Mouse (Mus musculus) T-helper 1 cell (primary cell): ENCODE measurements around the gene Lbp.

ENCODE experiments used
- in situ Hi-C: fragments of 300-600 bp; cut with MboI, MseI; formaldehyde crosslinking; loops from one replicate; pipeline ENCODE4 v1.15.1; 2025; ENCODE audit warnings: high pct_unique_total_duplicates

Gene Lbp

DNA sequence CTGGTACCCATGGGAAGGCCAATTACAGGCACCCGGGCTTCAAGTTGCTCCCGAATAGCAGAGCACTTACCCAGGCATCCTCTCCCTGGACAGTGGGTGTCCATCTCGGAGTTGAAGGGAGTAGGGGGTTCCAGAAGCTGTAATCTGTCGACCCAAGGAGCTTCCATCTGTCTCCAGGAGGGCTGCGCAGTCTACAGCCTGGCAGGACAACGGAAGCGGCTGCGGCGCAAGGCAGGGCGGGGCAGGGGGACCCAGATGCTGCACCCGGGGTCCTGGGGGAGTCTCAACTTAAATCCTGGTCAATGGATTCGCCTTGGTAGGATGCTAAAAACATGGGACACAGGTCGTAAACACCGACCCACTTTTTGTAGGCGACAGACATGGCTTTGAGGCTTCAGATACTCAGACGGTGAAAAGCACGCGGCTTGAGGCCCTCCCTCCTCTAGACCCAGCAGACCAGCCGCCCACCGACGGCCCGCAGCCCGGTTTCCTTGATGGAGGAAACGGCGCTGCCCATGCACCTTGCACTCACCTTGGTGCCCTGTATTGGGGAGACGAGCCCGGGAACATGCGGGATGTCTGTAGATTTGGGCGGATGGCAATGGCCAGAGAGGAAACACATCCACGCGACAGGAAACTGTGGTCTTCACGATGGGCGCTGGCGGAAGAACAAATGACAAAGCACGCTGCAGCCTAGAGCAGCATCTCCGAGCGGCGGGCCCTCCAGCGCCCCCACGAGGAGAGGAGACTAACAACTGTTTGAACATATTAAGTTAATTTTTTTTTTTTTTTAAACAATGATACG is 54.8 kb downstream of the Lbp start:
- in situ Hi-C loops, result no loop called here

DNA sequence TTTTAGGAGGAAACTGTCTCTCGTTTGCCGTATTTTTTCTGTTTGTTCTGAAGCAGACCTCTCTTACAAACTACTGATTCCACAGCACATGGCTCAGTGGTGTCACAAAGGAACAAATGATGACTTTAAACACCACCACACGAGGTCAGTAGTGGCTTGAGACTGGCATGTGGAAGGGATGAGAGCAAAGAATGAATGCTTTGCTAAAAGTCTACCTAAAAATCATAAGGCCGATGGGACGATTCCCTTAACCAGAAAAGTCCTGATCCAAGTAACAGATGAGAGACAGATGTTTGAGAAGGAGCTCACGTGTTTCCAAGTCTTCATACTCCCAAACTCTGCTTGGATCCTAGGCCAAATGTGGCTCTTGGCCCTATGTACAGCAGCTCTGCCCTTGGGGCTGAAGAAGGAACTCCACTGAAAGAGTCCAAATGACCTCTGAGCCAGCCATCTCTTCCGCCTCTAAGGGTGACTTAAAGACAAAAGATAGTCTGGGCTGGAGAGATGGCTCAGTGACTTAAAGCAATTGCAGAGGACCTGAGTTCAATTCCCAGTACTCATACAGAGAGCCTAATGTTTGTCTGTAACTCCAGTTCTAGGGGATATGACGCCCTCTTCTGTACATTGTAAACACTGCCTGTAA is 55.5 kb downstream of the Lbp start:
- in situ Hi-C loops, result no loop called here

DNA sequence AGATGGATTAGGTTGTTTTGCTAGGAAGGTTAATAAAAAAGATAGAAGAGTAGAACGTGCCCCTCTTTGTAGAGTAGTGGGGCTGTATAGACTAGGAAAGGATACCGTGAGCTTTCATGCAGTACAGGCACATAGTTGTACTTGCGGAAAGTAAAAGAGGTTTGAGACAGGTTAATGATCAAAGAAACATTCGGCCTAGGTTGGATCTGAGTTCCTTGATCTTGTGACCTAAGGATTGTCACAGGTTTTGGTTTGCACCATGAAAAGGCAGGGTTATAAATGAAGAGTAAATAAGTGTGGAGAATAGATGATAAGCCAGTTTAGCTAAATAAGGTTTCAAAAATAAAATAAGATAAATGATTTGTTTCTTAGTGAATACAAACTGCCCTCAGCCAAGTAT is 57.9 kb downstream of the Lbp start:
- in situ Hi-C loops, result no loop called here

DNA sequence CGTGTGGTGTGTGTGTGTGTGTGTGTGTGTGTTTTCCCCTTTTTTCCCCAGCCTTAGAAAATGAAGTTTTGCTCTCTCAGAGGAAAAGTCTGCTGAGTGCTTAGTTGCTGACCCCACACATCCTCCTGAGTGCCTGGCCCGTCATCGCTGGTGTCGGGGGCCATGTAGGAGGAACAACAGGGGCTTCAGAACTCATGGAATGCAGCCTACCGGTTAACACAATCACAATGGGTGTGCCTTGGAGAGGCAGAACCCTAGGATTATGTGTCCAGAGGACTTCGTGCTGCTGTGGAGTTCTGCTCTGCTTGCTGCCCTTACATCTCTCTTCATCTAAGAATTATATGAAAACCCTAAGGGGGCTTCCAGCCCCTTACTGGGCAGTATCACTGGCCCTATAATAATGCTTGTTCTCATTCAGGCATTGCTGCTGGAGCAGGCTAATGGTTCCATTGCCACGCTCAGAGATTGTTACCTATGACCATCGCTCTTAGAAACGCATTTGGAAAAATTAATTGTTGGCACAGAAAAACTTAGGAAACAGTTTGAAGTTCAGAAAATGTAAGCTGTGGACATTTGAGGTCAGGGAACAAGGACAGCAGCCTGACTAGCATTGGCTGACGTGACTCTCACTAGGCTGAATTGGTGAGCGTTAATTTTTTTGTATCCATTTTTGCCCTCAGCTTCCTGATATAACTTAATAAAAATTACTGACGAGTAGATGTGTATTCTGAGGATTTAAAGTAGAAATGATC is 59.0 kb downstream of the Lbp start:
- in situ Hi-C loops, result no loop called here

DNA sequence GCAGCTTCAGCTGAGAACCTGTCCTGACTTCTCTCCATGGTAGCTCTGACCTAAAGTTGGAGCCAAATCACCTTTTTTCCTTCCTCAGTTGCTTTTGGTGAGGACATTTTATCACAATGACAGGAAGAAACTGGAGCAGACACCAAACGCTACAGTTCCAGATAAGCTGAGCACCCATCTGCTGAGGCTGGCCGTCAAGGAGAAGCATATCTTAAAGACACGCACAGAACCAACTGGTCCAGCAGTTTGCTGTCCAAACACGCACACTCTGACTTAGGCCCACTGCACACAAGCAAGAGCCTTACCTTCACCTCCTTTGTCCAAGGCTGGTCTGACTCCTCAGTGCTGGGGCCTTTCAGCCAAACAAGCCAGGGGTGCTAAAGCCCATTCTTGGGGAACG is 61.4 kb downstream of the Lbp start:
- in situ Hi-C loops, result no loop called here

DNA sequence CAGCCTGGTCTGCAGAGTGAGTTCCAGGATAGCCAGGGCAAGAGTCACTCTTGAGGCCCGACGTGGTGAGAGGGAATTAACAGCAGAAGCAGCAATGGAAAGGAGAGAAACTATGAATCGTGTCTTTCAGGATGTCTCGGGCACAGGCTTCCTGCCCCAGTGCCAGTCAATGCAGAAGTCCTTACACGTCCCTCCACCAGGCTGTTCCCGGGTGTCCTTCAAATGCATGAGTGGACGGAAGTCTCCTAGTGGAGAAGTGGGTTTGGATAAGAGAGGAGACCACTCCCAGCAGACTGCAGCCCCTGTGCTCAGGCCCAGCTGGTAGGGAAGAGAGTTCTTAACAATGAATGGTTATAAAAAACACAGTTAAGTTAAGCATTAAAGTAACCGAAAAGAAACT is 62.0 kb downstream of the Lbp start:
- in situ Hi-C loops, result no loop called here

DNA sequence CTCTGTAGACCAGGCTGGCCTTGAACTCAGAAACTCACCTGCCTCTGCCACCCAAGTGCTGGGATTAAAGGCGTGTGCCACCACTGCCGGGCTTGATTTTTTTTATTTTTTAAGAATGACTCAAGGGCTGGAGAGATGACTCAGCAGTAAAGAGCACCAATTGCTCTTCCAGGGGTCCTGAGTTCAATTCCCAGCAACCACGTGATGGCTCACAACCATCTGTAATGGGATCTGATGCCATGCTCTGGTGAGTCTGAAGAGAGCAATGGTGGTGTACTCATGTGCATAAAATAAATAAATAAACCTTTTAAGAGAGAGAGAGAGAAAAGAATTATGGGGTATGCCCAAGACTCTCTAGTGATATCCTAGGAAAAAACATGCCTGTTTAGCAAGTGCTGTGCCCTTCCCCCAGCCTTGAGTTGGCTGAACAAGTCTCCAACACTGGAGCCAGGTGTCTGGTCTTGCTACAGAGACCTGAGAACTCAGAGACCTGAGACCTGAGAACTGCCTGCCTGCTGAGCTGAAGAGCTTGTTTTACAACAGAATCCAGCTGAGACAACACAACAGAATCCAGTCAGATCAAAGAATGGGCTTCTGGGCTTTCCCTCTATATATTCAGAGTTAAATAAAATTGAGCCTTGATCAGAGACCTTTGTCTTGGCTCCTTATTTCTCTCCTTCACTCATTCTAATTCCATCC is 63.3 kb downstream of the Lbp start:
- in situ Hi-C loops, result no loop called here

DNA sequence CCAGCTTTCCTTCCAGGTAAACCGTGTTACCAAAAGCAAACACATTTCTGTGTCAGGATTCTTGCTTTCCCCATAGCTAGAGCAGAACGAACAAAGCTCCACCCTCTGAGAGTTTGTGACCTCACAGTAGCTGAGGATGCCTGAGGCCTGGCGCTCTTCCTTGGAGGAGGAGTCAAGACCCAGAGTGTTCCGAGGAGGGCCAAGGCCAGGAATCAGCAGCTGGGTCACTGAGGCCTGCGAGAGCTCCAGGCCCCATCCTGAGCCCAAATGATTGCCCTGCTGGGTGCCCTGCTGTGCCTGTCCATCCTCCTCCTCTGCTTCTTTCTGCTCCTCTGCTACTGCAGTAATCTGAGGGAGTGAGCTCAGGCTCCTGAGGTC is 63.9 kb downstream of the Lbp start:
- in situ Hi-C loops, result no loop called here

DNA sequence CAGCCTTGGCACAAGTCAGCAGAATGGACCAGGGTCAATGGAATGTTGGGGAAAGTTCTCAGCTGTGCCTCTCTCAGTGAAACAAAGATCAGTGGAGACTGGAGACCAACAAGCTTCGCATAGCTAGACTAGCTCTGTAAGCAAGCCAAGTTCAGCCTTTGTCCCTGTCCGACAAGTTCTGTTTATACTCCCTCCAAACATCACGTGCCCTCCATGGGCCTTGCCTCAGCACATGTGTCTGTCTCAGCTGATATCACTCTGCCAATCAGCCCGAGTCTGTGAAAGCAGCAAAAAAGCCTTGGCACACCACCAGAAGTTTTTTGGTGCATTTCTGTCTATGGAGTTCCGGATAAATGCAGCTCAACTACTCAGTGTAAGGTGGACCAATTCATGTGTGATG is 66.8 kb downstream of the Lbp start:
- in situ Hi-C loops, result no loop called here

DNA sequence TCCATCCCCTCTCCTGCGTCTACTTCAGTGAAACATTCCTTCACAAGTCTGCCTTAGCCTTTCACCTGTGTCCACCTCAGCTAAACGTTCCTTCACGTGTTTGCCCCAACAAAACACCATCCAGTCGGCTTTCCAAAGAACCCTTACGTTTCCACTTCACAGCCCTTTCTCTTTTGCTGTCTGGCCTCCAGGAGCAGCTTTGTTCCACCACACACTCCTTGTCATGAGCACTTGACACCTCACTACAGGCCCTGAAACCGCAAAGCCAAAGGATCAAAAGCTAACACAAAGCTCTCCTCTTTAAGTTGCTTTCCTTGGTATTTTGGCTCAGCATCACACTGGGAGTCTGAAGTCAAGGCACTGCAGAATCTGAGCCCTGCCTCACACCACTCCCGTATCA is 67.2 kb downstream of the Lbp start:
- in situ Hi-C loops, result no loop called here

DNA sequence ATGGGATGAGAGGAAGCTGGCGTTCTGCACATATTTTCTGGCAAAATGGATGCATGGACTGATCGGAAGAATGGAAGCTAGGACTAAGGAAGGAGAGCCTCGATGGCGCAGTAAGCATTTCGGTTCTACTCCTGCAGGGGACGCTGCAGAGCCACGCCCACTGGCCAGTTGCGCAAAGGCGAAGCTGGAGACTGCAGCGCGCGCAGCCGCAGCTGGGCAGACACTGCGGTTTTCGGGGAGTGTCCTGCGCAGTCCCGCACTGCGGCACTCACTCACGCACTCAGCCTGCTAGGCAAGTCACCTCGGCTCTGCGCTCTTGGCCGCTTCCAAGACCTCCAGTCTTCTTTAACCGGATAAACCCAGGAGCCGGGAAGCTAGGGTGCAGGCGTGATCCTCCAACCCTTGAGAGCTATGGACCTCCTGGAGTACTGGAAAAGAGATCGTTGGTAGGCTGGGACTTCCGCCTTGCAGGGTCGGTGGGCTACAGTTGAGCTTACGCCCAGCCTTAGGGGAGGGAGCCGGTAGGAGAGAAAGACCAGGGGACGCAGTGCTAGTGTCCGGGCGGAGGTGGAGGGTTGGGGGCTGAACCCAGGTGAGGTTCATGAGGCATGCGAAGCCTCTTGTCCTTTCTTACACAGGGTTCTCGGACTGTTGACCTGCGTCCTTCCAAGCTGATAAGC is 69.3 kb downstream of the Lbp start, which contains the start of gene Snhg11:
TSS of gene Snhg11 (plus strand) at position 196 of the 680 bp plus-strand sequence.
- in situ Hi-C loops, result no loop called here

DNA sequence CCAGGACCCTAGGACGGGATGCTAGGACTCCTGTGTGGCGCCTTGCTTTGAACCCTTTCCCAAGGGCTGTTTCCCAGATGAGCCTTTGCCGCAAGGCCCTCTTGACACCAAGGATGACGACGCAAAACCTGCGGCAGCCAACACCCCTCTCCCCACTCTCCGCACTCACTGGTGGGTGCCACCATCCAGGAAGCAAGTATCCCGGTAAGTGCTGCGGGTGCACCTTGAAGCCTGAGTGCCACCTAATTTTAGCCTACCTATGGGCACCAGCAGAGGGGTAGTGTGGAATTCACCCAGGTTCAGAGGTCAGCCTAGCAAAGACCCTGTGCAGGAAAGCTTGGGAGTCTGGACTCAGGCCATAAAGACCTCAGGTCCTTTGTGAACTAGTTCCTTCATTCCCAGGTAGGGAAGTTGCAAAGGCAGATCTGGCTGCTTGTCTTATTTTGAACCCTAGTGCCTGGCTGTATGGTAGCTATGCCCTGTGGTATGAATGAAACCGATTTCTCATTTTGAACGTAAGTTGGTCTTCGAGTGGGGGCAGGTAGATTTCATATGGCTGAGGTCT is 69.9 kb downstream of the Lbp start:
- in situ Hi-C loops, result no loop called here

DNA sequence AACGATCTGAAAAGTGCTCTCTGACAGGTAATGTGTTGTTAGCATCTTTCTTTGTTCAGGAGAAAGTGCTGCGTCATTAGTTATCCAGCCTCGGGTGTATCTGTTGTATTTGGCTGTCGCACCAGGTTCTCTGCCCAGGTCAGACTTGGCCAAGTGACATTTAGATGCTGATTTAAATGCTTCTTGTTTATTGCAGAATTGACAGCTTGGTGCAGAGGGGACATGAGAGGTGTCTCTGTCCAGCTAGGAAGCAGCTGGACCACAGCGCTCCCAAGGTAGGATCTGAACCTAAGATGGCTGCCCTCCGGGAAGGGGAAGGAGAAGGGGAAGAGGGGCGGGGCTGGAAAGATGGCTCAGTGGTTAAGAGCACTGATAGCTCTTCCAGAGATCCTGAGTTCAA is 70.5 kb downstream of the Lbp start:
- in situ Hi-C loops, result no loop called here

DNA sequence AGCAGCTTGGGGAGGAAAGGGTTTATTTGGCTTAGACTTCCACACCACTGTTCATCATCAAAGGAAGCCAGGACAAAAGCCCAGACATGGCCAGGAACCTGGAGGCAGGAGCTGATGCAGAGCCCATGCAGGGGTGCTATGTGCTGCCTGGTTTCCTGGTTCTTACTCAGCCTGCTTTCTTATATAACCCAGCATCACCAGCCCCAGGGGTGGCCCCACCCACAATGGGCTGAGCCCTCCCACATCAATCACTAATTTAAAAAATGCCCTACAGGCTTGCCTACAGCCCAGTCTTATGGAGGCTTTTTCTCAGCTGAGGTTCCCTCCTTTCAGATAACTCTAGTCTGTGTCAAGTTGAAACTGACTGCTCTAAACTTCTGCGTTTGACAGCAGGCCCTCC is 71.5 kb downstream of the Lbp start:
- in situ Hi-C loops, result no loop called here

DNA sequence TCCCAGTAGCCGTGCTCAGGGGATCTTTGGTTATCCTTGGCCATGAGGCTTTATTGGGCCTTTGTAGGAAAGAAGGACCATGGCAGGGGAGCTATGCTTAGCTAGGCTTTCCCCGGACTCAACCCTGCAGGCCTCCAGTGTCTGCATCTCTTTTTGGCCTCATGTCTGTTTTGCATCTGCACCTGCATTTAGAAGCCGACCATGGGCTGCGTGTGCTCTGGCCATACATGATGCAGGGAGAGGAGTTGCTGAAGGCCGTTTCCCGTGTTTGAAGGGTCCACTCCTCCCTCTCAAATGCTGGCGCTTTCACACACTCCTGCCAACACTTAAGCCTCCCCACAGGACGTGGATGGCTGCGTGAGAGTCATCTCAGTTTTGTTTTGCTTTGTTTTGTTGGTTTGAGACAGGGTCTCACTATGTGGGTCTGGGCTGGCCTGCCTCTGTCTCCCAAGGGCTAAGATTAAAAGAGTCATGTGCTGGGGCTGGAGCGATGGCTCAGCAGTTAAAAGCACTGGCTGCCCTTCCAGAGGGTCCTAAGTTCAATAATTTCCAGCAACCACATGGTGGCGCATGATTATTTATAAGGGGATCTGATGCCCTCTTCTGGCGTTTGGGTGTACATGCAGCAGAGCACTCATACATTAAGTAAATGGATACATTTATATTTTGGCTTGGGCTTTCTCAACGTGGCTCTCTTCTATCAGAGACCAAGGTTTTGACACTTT is 73.2 kb downstream of the Lbp start:
- in situ Hi-C loops, result no loop called here
